Mouse (Mus musculus): ENCODE measurements around the gene Negr1.
A peak's percentile ranks its signal among the peaks of the same experiment; 100 is the strongest.

Negr1 gene

DNA sequence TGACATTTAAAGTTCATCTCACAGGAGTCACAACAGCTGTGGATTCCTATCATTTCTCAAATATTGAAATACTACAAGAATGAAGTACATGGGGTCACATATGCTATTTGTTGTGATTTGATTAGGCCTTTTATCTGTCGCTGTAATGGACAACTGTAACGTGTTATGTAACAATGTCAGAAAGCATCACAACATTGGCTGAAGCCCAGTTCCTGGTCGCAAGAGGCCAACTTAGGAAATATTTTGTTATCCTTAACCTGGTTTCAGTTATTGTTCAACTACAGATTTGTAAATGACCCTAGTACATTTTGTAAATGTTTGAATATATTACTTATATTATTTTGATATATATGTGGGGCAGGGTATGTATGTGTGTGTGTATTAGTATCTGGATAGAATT is 351.2 kb downstream of the Negr1 start:
- no peak for DNase-seq (ENCODE audit: low spot score)

DNA sequence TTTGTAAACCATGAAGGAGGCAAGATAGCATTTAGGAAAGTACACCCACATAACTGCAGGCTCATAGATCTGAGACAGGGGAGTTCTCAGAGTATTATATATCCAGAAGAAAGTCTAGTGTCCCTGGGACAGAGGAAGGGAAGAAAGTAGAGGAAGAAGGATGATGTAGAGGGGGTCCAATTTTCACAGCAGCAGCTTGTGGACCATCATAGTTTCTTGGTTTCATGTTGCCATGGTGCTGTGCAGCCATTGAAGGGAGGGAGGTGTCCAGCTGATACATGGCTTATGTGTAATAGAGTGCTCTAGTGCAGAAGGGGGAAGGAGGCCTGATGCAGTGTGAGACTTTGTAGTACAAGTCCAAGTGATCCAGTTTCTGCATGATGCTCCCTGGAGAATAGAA is 359.8 kb downstream of the Negr1 start:
- no peak for DNase-seq (ENCODE audit: low spot score)

DNA sequence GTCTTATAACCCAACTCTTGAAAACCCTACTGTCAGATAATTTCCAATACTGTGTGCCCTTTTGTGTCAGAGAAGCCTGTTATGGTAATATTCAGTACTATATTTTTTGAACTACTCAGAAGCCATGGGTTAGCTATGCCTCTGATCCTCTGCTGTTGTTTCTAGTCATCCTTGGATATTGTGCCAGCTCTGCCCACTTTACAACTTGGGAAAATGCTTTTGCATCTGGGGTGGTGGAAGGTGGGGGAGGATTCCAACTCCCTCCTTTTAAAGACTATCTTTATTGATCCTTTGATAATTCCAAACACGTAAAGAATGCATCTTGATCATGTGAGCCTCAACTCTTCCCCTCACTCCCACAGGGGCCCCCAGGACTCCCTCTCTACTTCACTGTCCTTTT is 361.6 kb downstream of the Negr1 start:
- DNase-seq (ENCODE audit: low spot score), result no peak

DNA sequence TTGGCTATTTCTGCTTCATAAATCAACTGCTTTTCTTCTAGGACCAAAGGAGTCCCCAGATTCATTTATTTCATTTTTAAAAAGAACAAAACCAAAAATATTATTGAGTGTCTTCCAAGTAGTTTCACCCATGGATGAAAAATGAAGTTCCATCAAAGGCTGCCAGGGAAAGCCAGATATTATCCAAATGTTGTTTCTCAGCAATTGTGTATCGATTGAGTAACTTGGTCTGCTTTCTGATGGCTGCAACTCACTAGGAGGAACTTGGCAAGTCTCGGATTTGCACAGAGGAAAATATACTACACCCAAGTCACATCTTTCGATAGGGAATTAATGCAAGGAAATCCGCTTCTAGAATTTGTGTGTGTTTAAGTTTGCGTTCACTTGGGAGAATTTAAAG is 363.5 kb downstream of the Negr1 start:
- no peak for DNase-seq (ENCODE audit: low spot score)

DNA sequence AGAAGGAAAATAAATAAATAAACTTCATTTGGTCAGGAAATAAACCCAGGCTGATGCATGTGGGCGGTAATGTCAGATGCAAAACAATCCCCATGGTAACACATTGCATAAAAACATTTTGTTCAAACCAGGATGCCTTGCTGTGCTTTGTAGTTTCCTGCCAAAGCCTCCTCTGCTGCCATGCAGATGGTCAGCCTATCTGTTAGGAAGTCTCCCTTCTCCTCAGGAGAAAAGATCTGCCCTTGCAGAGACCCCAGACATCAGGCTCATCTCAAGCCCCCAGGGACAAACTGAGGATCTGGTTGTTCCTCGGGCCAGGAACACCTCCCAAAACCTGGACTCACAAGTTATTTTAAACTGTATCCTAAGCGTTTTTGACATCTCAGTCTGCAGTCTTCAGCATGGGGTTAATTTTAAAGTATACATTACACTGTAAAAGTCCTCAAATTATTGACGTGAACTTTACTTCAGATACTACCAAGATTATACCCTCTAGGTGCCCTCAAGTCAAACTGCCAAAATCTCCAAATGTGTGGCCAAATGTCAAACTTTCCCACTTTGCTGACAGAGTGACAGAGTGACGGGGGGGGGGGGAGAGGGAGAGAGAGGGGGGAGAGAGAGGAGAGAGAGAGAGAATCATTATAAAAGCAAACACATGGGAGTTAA is 366.9 kb downstream of the Negr1 start:
- DNase-seq (ENCODE audit: low spot score), result no peak

- DNase-seq (ENCODE audit: low spot score), result no peak
Observed at GRCm38 (mm10) chr3:156929062-156929397, 367.4 kb downstream of the Negr1 start.

GRCm38 (mm10) chr3:156929677-156930440 is 368.3 kb downstream of the Negr1 start:
- peak; percentile 57 for DNase-seq (ENCODE audit: low spot score)

GRCm38 (mm10) chr3:156931011-156931410 is 369.4 kb downstream of the Negr1 start:
- no peak for DNase-seq (ENCODE audit: low spot score)

- DNase-seq (ENCODE audit: low spot score), result no peak
Observed at GRCm38 (mm10) chr3:156931540-156931939, 369.9 kb downstream of the Negr1 start.

GRCm38 (mm10) chr3:156934778-156935290 is 373.2 kb downstream of the Negr1 start:
- DNase-seq (ENCODE audit: low spot score), result no peak

- DNase-seq (ENCODE audit: low spot score), result no peak
Observed at GRCm38 (mm10) chr3:156947404-156947803, 385.8 kb downstream of the Negr1 start.

GRCm38 (mm10) chr3:156952970-156953369 is 391.4 kb downstream of the Negr1 start:
- no peak for DNase-seq (ENCODE audit: low spot score)

DNA sequence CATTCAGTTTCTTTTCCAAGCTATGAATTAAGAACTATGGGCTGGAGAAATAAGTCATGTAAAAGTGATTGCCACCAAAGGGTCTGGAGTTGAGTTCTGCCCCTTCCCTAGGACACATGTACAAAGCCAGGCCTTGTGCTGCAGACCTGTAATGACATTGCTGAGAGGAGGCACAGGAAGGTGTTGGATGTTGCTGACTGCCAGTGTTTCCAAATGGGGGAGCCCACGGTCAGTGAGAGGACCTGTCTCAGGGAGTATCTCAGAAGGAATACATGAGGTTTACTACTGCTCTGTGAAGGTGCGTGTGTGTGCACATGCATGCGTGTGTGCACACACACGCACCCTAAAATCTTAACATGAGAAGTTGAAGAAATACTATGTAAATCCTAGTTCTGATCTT is 393.5 kb downstream of the Negr1 start:
- DNase-seq (ENCODE audit: low spot score), result no peak

- DNase-seq (ENCODE audit: low spot score), result no peak
Observed at GRCm38 (mm10) chr3:156958640-156959039, 397.0 kb downstream of the Negr1 start.

- DNase-seq (ENCODE audit: low spot score), result no peak
Observed at GRCm38 (mm10) chr3:156968764-156969163, 407.2 kb downstream of the Negr1 start.

DNA sequence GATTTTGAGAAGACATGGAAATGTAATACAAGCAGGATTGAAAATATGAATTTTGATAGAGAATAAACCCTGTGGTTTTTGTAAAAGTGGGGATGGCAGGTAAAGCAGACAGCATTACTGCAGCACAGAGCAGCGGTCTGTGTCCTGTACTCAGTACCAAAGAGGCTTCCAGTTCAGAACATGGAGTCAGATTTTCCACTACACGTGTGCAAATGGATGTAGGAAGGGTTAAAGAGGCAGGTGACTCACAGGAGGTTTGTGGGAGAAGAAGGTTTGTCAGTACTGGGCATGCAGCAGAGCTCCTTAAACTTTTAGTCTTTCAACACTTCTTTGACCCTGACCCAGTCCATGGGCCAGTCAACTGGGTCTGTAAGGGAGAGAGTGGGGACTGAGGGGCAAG is 409.5 kb downstream of the Negr1 start:
- no peak for DNase-seq (ENCODE audit: low spot score)

DNA sequence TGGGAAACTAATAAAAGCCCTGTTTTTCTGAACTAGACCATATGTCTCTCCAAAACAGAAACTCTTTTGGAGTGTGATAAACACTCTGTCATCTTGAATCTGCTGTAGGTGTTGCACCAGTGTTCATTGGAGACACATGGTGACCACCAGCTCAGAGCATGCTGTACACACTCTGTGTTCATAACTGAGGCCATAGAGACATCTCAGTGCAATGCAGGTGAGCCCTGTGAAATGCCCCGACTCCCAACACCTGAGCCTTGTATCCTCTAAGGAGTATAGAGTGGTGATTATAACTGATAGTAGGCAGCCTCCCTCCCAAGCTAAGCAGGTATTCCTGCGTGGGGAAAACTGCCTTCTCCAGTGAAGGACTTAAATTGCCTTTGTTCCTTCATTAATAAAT is 415.2 kb downstream of the Negr1 start:
- no peak for DNase-seq (ENCODE audit: low spot score)

DNA sequence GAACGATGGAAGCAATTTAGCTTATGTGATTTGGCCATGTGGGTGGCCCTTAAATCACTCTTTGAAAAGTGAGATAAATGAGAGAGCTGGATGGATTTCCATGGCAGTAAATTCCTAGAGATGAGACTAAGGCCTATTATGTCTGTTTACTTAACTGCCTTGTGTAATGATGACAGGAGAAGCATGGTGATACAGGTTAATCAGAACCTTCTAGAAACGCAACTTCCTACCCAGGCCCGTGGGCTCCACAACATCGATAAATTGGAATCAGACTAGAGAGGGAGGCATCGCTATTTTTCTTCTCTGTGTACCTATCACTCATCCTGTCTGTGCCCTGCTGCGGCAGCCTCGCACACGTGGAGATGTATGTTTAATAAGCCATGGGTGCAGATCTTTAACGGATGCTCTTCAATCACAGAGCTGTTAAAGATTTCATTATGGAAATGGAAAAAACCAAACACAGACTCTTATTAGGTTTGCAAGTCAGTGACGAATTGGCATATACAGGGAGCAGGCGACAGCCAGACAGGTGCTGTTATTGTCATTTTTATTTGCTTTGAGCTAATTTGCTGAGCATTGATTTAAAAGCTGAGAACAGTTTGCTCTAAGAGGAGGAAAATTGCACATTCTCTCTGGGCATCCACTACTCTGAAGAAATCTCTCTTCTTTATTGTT is 418.6 kb downstream of the Negr1 start:
- no peak for DNase-seq (ENCODE audit: low spot score)

- DNase-seq (ENCODE audit: low spot score), result peak; percentile 10
Observed at GRCm38 (mm10) chr3:156982102-156982501, 420.5 kb downstream of the Negr1 start.

DNA sequence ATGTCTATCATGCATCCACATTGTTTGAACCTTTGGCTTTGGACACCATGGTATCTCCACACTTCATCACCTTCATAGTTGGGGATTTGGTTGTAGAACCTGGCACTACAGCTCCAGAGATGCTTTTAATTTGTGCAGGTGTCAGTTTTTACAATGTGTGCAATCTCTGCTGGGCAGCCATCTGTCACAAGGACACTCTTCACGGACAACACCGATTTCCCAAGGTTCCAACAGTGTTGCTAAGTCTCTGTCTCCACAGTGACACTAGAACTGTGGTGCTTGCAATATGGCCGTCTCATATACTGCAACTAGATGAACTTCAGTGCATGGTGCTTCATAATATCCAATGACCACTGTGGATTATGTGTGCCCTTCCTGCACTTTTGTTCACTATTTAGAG is 425.5 kb downstream of the Negr1 start:
- DNase-seq (ENCODE audit: low spot score), result no peak

DNA sequence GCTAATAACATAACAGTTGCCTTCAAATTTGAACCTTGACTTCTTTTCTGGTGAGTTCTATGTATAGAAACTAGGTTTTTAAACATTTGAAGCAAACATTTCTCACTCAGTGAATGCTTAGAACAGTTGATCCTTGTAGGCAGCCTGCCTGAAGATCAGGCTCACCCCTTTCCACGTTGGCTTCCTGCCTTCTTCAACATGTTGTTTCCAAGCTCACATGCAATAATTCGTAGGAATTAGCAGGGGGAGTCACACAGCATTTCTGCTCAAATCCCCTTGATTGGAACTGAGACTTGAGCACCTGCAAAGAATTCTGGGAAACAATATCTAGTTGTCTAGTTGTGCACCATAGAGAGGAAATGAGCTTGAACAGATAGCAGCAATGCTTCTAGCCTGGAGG is 430.6 kb downstream of the Negr1 start:
- DNase-seq (ENCODE audit: low spot score), result no peak

DNA sequence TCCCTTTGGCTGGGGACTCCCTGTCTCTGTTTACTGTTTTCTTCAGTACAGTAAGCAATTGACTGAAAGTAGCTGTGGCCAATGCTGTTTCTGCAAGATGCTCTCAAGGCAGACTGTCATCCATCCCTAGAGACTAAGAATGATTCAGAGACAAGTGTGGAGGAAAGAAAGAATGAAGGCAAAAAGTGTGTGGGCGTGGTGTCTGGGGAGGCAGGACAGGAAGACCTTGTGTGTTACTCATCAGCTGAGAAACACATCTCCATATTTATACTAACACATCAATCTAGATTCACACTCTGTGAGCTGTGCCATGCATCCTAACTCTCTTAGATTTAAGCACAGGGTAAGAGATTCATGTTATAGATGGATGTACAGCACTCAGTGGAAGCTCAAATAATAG is 431.2 kb downstream of the Negr1 start:
- no peak for DNase-seq (ENCODE audit: low spot score)

GRCm38 (mm10) chr3:156999177-156999808 is 437.7 kb downstream of the Negr1 start:
- no peak for DNase-seq (ENCODE audit: low spot score)
